ENCODE assay signal across 9 mouse cellular contexts in the genomic region with DNA sequence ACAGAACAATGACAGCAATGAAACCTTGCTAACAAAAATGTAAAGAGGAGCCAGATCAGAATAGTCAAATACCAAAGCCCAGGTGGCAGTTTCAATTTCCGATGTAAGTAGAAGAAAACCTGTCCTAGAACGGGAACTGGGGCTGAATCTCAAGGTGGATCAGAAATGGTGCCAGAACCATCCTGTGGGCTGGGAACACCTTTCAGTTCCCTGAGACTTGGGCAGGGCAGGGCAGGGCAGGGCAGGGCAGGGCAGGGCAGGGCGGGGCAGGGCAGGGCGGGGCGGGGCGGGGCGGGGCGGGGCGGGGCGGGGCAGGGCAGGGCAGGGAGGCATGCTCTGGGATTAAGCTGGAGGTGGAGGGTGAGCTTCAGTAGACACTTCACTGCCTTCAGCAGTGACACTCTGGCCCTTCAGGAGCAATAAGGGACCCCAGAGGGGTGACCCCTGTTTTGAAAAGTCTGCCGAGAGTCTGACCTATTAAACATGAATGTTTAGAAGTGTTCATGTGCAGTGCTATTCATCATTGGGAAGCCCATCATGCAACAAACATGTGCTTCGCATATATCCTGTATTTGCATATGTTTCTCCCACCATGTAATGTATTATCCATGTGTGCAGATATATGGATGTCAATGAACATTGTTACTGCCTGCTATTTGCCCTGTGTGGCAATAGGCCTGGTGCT.
DNase-seq lines count a peak whose midpoint lies in the region; ATAC-seq lines count a peak whose summit lies in the region.
"Had no signal": no experiment of that assay in that cellular context is flagged by ENCODE, and none has a peak within 500 bp of the region (broad histone marks: within the 10 kb centered on the region; RNA-seq: fewer than 3 reads in every experiment).

No protein-coding gene starts in this region.

- H3K36me3 ChIP-seq in heart, embryonic 12.5 days = no peaks in the 10 kb centered on the region
- H3K36me3 ChIP-seq in forebrain, embryonic 15.5 days = no peaks in the 10 kb centered on the region
- no peaks in the 10 kb centered on the region for H3K36me3 ChIP-seq in liver, embryonic 13.5 days

- 26% methylated on average over 12 of the region's 12 CpGs for WGBS in heart, embryonic 12.5 days
- 16% methylated on average over 12 of the region's 12 CpGs for WGBS in forebrain, embryonic 15.5 days
- 13% methylated on average over 12 of the region's 12 CpGs for WGBS in liver, embryonic 13.5 days (ENCODE audit: insufficient replicate concordance)

- no peaks in the 10 kb centered on the region for H3K9me3 ChIP-seq in heart, embryonic 12.5 days (replicated peaks)
- no peaks in the 10 kb centered on the region for H3K9me3 ChIP-seq in forebrain, embryonic 15.5 days
- no peaks in the 10 kb centered on the region for H3K9me3 ChIP-seq in liver, embryonic 13.5 days (replicated peaks)

- no peak for DNase-seq in heart, adult 9 months (ENCODE audit: low spot score in 2 of 2)
- peak; percentile 39 to 40 for DNase-seq in cerebellum, adult 18-20 months
- no peak for DNase-seq in liver, embryonic 13.5 days
- DNase-seq in frontal cortex, postnatal 10 days (ENCODE audit: low spot score in 2 of 2) = no peak
- no peak for DNase-seq in kidney, postnatal 4 days

- peaks cover 39% of the 10 kb centered on the region for H3K4me1 ChIP-seq in heart, embryonic 12.5 days (replicated peaks)
- peaks cover 47% of the 10 kb centered on the region for H3K4me1 ChIP-seq in forebrain, embryonic 15.5 days
- H3K4me1 ChIP-seq in liver, embryonic 13.5 days (replicated peaks) = peaks cover 9% of the 10 kb centered on the region

- H3K4me2 ChIP-seq in heart, embryonic 12.5 days = peak overlapping the region; percentile 90
- H3K4me2 ChIP-seq in forebrain, embryonic 15.5 days (replicated peaks) = peak overlapping the region; percentile 62
- no peak overlapping the region for H3K4me2 ChIP-seq in liver, embryonic 13.5 days

- H3K27me3 ChIP-seq in heart, embryonic 12.5 days (replicated peaks) = no peaks in the 10 kb centered on the region
- H3K27me3 ChIP-seq in forebrain, embryonic 15.5 days = no peaks in the 10 kb centered on the region
- peaks cover 42% of the 10 kb centered on the region for H3K27me3 ChIP-seq in liver, embryonic 13.5 days

- ATAC-seq in heart, embryonic 12.5 days (ENCODE audit: insufficient number of reproducible peaks, low FRiP score) = 0 out of 2 replicates have a peak, but pooled peaks have one; percentile 29
- peak; percentile 42 for ATAC-seq in forebrain, embryonic 15.5 days (replicated peaks)
- peak; percentile 60 for ATAC-seq in liver, embryonic 13.5 days (ENCODE audit: low read depth)
- ATAC-seq in inflammation-experienced regulatory T-cells, adult 6 months = no peak

- no peak overlapping the region for H3K27ac ChIP-seq in heart, embryonic 12.5 days (ENCODE audit: poor library complexity, severe bottlenecking)
- H3K27ac ChIP-seq in forebrain, embryonic 15.5 days (replicated peaks) = peak overlapping the region; percentile 88
- no peak overlapping the region for H3K27ac ChIP-seq in liver, embryonic 13.5 days

- H3K4me3 ChIP-seq in heart, embryonic 12.5 days = 0 out of 2 replicates have a peak overlapping the region, but pooled peaks have one; percentile 61
- peak overlapping the region; percentile 61 for H3K4me3 ChIP-seq in forebrain, embryonic 15.5 days
- H3K4me3 ChIP-seq in liver, embryonic 13.5 days (replicated peaks) = no peak overlapping the region
- H3K4me3 ChIP-seq: myocyte had no signal

- H3K9ac ChIP-seq in heart, embryonic 12.5 days = no peak overlapping the region
- H3K9ac ChIP-seq in forebrain, embryonic 15.5 days (replicated peaks) = peak overlapping the region; percentile 61
- no peak overlapping the region for H3K9ac ChIP-seq in liver, embryonic 13.5 days

Comparison
In these comparisons a context has a peak if more than half of its experiments do, and no peak if none do; other contexts are left out.
1. DNase-seq: peak in cerebellum, adult 18-20 months (2 of 2); none in heart, adult 9 months (0 of 2), liver, embryonic 13.5 days (single experiment), frontal cortex, postnatal 10 days (0 of 2) and kidney, postnatal 4 days (0 of 2).